Mouse (Mus musculus) MEL (cell line): ENCODE results near the gene Grk3.

Experiments
- CHD2 ChIP-seq: IDR thresholded peaks from 2 replicates; pipeline ENCODE4 v1.6.1; 2011; ENCODE audit warnings: low read length, improper control_type of control experiment
- CTCF ChIP-seq, 3 experiments: IDR thresholded peaks in 2 of 3; conservative IDR thresholded peaks in 1 of 3; 2 replicates each; pipeline ENCODE4 v1.5.1; 2011 to 2012; ENCODE audit warnings: low read length in 3 of 3, low read depth in 2 of 3, mild to moderate bottlenecking in 2 of 3, improper control_type of control experiment in 1 of 3, inconsistent platforms in 1 of 3, mixed read lengths in 1 of 3, moderate library complexity in 1 of 3; ENCODE audit not compliant: control insufficient read depth in 1 of 3, insufficient read depth in 1 of 3, poor library complexity in 1 of 3, severe bottlenecking in 1 of 3
- EP300 ChIP-seq, 2 experiments: IDR thresholded peaks; 2 replicates each; pipeline ENCODE4 v1.6.1; 2011; ENCODE audit warnings: improper control_type of control experiment in 2 of 2, low read length in 2 of 2, low read depth in 1 of 2, mild to moderate bottlenecking in 1 of 2
- MAFK ChIP-seq: IDR thresholded peaks from 2 replicates; pipeline ENCODE4 v1.6.1; 2011; ENCODE audit warnings: low read depth, mild to moderate bottlenecking, low read length, improper control_type of control experiment, borderline replicate concordance
- MAX ChIP-seq: IDR thresholded peaks from 2 replicates; pipeline ENCODE4 v1.6.1; 2011; ENCODE audit warnings: low read length, improper control_type of control experiment
- MEF2A ChIP-seq: IDR thresholded peaks from 2 replicates; pipeline ENCODE4 v1.6.1; 2014; ENCODE audit warnings: low read depth, mild to moderate bottlenecking, inconsistent platforms, low read length, improper control_type of control experiment; ENCODE audit not compliant: poor library complexity, insufficient replicate concordance, severe bottlenecking; ENCODE audit errors: extremely low read depth
- MYC ChIP-seq: IDR thresholded peaks from 2 replicates; pipeline ENCODE4 v1.6.1; 2011; ENCODE audit warnings: low read depth, mild to moderate bottlenecking, low read length, improper control_type of control experiment, moderate library complexity
- NELFE ChIP-seq: IDR thresholded peaks from 2 replicates; pipeline ENCODE4 v1.6.1; 2011; ENCODE audit warnings: low read depth, low read length, improper control_type of control experiment
- NRF1 ChIP-seq: IDR thresholded peaks from 2 replicates; pipeline ENCODE4 v1.6.1; 2014; ENCODE audit warnings: low read depth, mild to moderate bottlenecking, inconsistent platforms, low read length, improper control_type of control experiment, moderate library complexity; ENCODE audit not compliant: poor library complexity, insufficient read depth, severe bottlenecking
- POLR2A ChIP-seq, 2 experiments: IDR thresholded peaks; 2 replicates each; pipeline ENCODE4 v1.6.1; 2011 to 2012; ENCODE audit warnings: low read length in 2 of 2, mild to moderate bottlenecking in 2 of 2, control low read depth in 1 of 2, improper control_type of control experiment in 1 of 2, low read depth in 1 of 2, moderate library complexity in 1 of 2; ENCODE audit not compliant: control insufficient read depth in 1 of 2, insufficient read depth in 1 of 2, poor library complexity in 1 of 2
- SMC3 ChIP-seq: IDR thresholded peaks from 2 replicates; pipeline ENCODE4 v1.6.1; 2011; ENCODE audit warnings: low read depth, low read length, improper control_type of control experiment
- UBTF ChIP-seq: IDR thresholded peaks from 2 replicates; pipeline ENCODE4 v1.6.1; 2012; ENCODE audit warnings: low read depth, mild to moderate bottlenecking, inconsistent platforms, low read length, improper control_type of control experiment, moderate library complexity, borderline replicate concordance; ENCODE audit not compliant: insufficient read depth
- USF2 ChIP-seq, 2 experiments: IDR thresholded peaks; 2 replicates each; pipeline ENCODE4 v1.6.1; 2011 to 2012; ENCODE audit warnings: improper control_type of control experiment in 2 of 2, low read length in 2 of 2, borderline replicate concordance in 1 of 2, inconsistent platforms in 1 of 2, low read depth in 1 of 2, mild to moderate bottlenecking in 1 of 2; ENCODE audit not compliant: insufficient read depth in 1 of 2

GRCm38 (mm10) chr5:112924806-112925205 lies 90.8 kb downstream of the Grk3 start:
- TF ChIP-seq MEF2A (no peak), POLR2A (IDR thresholded peaks at IDR 0.05; ENCODE audit: control insufficient read depth in 1 of 2, insufficient read depth in 1 of 2, low read depth in 1 of 2, low read length in 2 of 2, poor library complexity in 1 of 2) (no peak), EP300 (IDR thresholded peaks at IDR 0.05; ENCODE audit: low read depth in 1 of 2, low read length in 2 of 2) (no peak), CTCF (IDR thresholded peaks at IDR 0.05 in 2 of 3, conservative IDR thresholded peaks at IDR 0.05 in 1 of 3; ENCODE audit: control insufficient read depth in 1 of 3, insufficient read depth in 1 of 3, low read depth in 2 of 3, low read length in 3 of 3, poor library complexity in 1 of 3, severe bottlenecking in 1 of 3) (no peak), USF2 (IDR thresholded peaks at IDR 0.05; ENCODE audit: borderline replicate concordance in 1 of 2, insufficient read depth in 1 of 2, low read depth in 1 of 2, low read length in 2 of 2) (no peak), NELFE (no peak), NRF1 (no peak), MAFK (no peak), CHD2 (no peak), MYC (no peak), UBTF (no peak), SMC3 (no peak), MAX (no peak)
